Mouse (Mus musculus): ENCODE results near the gene Gm3952. TPM values are rescaled to one million over a fixed set of nuclear protein-coding genes. Genes with fewer than 3 reads are reported as not detected.

Gene Gm3952
- polyA plus RNA-seq, 1 experiment: not detected

GRCm38 (mm10) chr8:128704836-128705235 is 93.7 kb downstream of the Gm3952 start:
- TF ChIP-seq GATA1 (IDR thresholded peaks at IDR 0.05; ENCODE audit: low read length) (no peak), TAL1 (IDR thresholded peaks at IDR 0.05; ENCODE audit: low read length) (no peak)
- Histone ChIP-seq H3K4me3 (replicated peaks) (no peak overlapping the region), H3K9me3 (ENCODE audit: control insufficient read depth, low read length) (no peaks in the 10 kb centered on the region), H3K27me3 (ENCODE audit: control insufficient read depth) (no peaks in the 10 kb centered on the region), H3K4me1 (ENCODE audit: control insufficient read depth) (peaks cover 26% of the 10 kb centered on the region), H3K36me3 (ENCODE audit: control insufficient read depth) (peaks cover 52% of the 10 kb centered on the region)

GRCm38 (mm10) chr8:128704376-128704775 is 94.1 kb downstream of the Gm3952 start:
- peaks cover 26% of the 10 kb centered on the region for H3K4me1 ChIP-seq (ENCODE audit: control insufficient read depth)
- H3K4me3 ChIP-seq (replicated peaks): no peak overlapping the region
- H3K9me3 ChIP-seq (ENCODE audit: control insufficient read depth, low read length): no peaks in the 10 kb centered on the region
- H3K36me3 ChIP-seq (ENCODE audit: control insufficient read depth): peaks cover 50% of the 10 kb centered on the region
- no peaks in the 10 kb centered on the region for H3K27me3 ChIP-seq (ENCODE audit: control insufficient read depth)
- no peak for TF ChIP-seq GATA1 (IDR thresholded peaks at IDR 0.05; ENCODE audit: low read length)
- no peak for TF ChIP-seq TAL1 (IDR thresholded peaks at IDR 0.05; ENCODE audit: low read length)

GRCm38 (mm10) chr8:128697945-128698344 is 100.5 kb downstream of the Gm3952 start:
- Histone ChIP-seq H3K9me3 (ENCODE audit: control insufficient read depth, low read length) (no peaks in the 10 kb centered on the region), H3K4me1 (ENCODE audit: control insufficient read depth) (peaks cover 60% of the 10 kb centered on the region), H3K27me3 (ENCODE audit: control insufficient read depth) (no peaks in the 10 kb centered on the region), H3K36me3 (ENCODE audit: control insufficient read depth) (peaks cover 12% of the 10 kb centered on the region), H3K4me3 (replicated peaks) (no peak overlapping the region)
- no peak for TF ChIP-seq GATA1 (IDR thresholded peaks at IDR 0.05; ENCODE audit: low read length)

- TF ChIP-seq TAL1 (IDR thresholded peaks at IDR 0.05; ENCODE audit: low read length) (no peak), GATA1 (IDR thresholded peaks at IDR 0.05; ENCODE audit: low read length) (no peak)
- no peak overlapping the region for H3K4me3 ChIP-seq (replicated peaks)
- peaks cover 66% of the 10 kb centered on the region for H3K4me1 ChIP-seq (ENCODE audit: control insufficient read depth)
- no peaks in the 10 kb centered on the region for H3K27me3 ChIP-seq (ENCODE audit: control insufficient read depth)
- H3K9me3 ChIP-seq (ENCODE audit: control insufficient read depth, low read length): no peaks in the 10 kb centered on the region
- H3K36me3 ChIP-seq (ENCODE audit: control insufficient read depth): peaks cover 10% of the 10 kb centered on the region
Measured at GRCm38 (mm10) chr8:128696701-128697397, 101.6 kb downstream of the Gm3952 start.

Other genes with a start within 250 kb of the Gm3952 start
- gene Itgb1, start 113.0 kb downstream of the Gm3952 start, polyA plus RNA-seq (2012): 0.95 and 1.3 TPM in 2 replicates

All from erythroblast, embryonic 14.5 days (primary cell).